Mouse (Mus musculus) liver, postnatal 0 days (tissue): Measurements from ENCODE around the gene 6820408C15Rik.

ENCODE experiments used
- CTCF ChIP-seq: sonication (generic); IDR thresholded peaks from 2 replicates; pipeline ENCODE4 v1.5.1; 2016; ENCODE audit warnings: antibody characterized with exemption, low read depth
- EP300 ChIP-seq: IDR thresholded peaks from 2 replicates; pipeline ENCODE4 v1.6.1; 2016; ENCODE audit warnings: antibody characterized with exemption, low read depth, mild to moderate bottlenecking

DNA sequence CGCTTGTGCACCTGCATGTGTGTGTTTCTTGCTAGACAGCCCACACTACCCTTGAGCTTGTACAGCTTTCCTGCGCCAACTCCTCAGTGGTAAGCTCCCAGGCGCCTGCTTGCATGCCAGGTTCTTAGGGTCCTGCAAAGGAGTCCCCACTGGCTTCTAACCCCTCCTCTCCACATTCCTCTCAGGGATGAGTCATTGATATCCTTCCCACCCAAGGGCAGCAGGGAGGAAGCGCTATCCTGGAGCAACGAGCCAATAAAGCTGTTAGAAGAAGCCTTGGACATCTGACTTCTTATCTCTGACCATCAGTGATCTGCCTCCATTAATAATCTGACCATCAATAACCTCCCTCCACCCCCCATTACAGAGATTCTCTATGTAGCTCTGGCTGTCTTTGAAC lies 47.5 kb upstream of the 6820408C15Rik start:
- TF ChIP-seq CTCF: no peak
- TF ChIP-seq EP300: no peak
